Mouse (Mus musculus): ENCODE results near the gene Camk1d. TPM values are rescaled to one million over a fixed set of nuclear protein-coding genes. Genes with fewer than 3 reads are reported as not detected.

The Camk1d gene
- polyA plus RNA-seq, 1 experiment from 2014 or later = 6.7 TPM

DNA sequence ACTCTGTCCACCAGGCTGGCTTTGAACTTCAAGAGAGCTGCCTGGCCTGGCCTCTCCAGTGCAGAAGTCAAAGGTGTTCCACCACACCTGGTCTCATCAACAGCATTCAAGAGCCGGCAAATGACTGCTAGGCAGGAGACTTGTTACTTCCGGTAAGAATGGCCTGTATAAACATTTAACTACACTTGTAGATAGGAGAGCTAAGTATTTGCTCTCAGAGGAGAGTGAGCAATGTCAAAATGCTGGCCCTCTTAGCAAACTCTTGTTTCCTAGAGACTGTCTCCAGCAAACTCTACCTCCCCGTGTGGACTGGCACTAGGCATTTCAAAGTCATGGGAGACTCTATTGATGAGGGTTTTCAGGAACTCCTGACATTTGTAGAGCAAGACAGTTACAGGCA lies 56.3 kb downstream of the Camk1d start:
- no peaks in the 10 kb centered on the region for H3K27me3 ChIP-seq (ENCODE audit: control insufficient read depth, insufficient read depth, low read length)
- no peak for ATAC-seq (ENCODE audit: low FRiP score)
- no peak for DNase-seq (ENCODE audit: low spot score)
- no peak overlapping the region for H3K9ac ChIP-seq
- no peaks in the 10 kb centered on the region for H3K4me1 ChIP-seq (replicated peaks; ENCODE audit: control insufficient read depth, insufficient read depth, low read length)
- no peak overlapping the region for H3K4me2 ChIP-seq (replicated peaks)
- H3K36me3 ChIP-seq (replicated peaks; ENCODE audit: control insufficient read depth, insufficient read depth) = no peaks in the 10 kb centered on the region
- WGBS = 89% methylated on average over 3 of the region's 3 CpGs
- no peaks in the 10 kb centered on the region for H3K9me3 ChIP-seq (ENCODE audit: control insufficient read depth, low read length)
- no peak overlapping the region for H3K4me3 ChIP-seq (replicated peaks; ENCODE audit: low read length)
- no peak overlapping the region for H3K27ac ChIP-seq

DNA sequence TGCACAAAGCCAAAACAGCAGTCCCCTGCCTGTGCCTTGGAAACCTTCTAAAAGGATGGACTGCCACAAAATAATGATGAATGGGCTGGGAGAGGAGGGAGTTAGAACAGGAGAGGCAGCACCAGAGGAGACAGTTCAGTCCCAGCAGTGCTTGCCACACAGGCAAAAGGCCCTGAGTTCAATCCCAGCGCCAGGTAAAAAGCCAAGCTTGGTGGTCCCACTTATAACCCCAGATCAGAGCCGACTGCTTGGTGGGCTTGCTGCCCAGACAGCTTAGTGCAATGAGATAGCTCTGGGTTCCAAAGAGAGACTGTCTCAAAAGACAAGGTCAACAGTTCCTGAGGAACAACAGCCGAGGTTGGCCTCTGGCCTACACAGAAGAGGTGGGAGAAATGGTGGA lies 58.0 kb downstream of the Camk1d start:
- DNase-seq (ENCODE audit: low spot score) (no peak), ATAC-seq (ENCODE audit: low FRiP score) (no peak)
- Histone ChIP-seq H3K4me2 (replicated peaks) (no peak overlapping the region), H3K27ac (no peak overlapping the region), H3K9me3 (ENCODE audit: control insufficient read depth, low read length) (no peaks in the 10 kb centered on the region), H3K36me3 (replicated peaks; ENCODE audit: control insufficient read depth, insufficient read depth) (no peaks in the 10 kb centered on the region), H3K4me1 (replicated peaks; ENCODE audit: control insufficient read depth, insufficient read depth, low read length) (no peaks in the 10 kb centered on the region), H3K27me3 (ENCODE audit: control insufficient read depth, insufficient read depth, low read length) (no peaks in the 10 kb centered on the region), H3K4me3 (replicated peaks; ENCODE audit: low read length) (no peak overlapping the region), H3K9ac (no peak overlapping the region)
- WGBS = 84% methylated on average over 3 of the region's 3 CpGs

DNA sequence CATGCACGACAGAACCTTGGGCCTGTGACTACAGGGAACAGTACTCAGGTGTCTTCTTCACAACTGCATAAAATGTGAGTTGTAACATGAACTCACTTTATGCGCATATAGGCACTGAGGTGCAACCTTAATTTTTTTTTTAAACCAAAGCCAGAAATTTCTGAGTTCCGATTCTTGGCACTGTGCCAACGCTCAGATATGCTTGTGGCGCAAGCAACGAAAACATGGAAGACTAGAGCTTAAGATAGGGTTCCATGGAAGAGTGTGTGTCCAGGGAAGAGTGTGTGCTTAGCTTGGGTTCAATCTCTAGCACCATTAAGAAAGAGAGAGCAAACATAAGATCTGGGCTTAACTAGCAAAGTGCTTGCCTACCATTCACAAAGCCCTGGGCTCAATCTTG lies 62.2 kb downstream of the Camk1d start:
- 92% methylated on average over 6 of the region's 6 CpGs for WGBS
- H3K36me3 ChIP-seq (replicated peaks; ENCODE audit: control insufficient read depth, insufficient read depth) = no peaks in the 10 kb centered on the region
- no peak overlapping the region for H3K4me2 ChIP-seq (replicated peaks)
- no peak overlapping the region for H3K27ac ChIP-seq
- no peaks in the 10 kb centered on the region for H3K9me3 ChIP-seq (ENCODE audit: control insufficient read depth, low read length)
- no peak for DNase-seq (ENCODE audit: low spot score)
- H3K4me3 ChIP-seq (replicated peaks; ENCODE audit: low read length) = no peak overlapping the region
- H3K9ac ChIP-seq = no peak overlapping the region
- no peak for ATAC-seq (ENCODE audit: low FRiP score)
- H3K4me1 ChIP-seq (replicated peaks; ENCODE audit: control insufficient read depth, insufficient read depth, low read length) = no peaks in the 10 kb centered on the region
- no peaks in the 10 kb centered on the region for H3K27me3 ChIP-seq (ENCODE audit: control insufficient read depth, insufficient read depth, low read length)

DNA sequence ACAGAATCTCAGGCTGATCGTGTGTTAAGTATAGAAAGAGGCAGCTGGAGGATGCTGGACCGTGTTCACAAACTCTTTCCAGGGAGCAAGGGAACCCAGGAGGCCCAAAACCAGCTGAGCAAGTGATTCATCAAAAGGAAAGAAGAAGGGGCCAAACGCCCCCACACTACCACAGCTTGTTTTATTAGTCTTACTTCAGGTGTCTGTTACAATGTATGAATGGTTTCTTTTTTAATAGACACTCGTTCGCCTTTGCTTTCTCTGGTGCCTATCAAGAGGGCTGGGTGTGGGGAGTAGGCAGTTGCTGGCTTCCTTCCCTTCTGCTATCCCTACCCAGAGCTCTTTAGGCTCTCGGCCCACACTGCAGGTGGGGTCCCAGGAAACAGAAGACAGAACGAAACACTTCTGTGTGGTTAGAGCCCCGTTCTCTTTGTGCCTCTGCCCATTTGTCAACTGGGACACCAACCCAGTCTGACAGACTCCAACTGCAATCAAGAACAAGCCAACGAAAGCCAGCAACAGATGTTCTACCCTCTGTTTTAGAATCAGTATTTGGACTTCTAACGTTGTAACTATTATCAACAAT lies 62.9 kb downstream of the Camk1d start:
- H3K27ac ChIP-seq = no peak overlapping the region
- ATAC-seq (ENCODE audit: low FRiP score) = no peak
- H3K4me1 ChIP-seq (replicated peaks; ENCODE audit: control insufficient read depth, insufficient read depth, low read length) = no peaks in the 10 kb centered on the region
- no peaks in the 10 kb centered on the region for H3K27me3 ChIP-seq (ENCODE audit: control insufficient read depth, insufficient read depth, low read length)
- no peak overlapping the region for H3K4me3 ChIP-seq (replicated peaks; ENCODE audit: low read length)
- H3K36me3 ChIP-seq (replicated peaks; ENCODE audit: control insufficient read depth, insufficient read depth) = no peaks in the 10 kb centered on the region
- WGBS = 84% methylated on average over 10 of the region's 10 CpGs
- no peak overlapping the region for H3K9ac ChIP-seq
- DNase-seq (ENCODE audit: low spot score) = no peak
- H3K4me2 ChIP-seq (replicated peaks) = no peak overlapping the region
- no peaks in the 10 kb centered on the region for H3K9me3 ChIP-seq (ENCODE audit: control insufficient read depth, low read length)

DNA sequence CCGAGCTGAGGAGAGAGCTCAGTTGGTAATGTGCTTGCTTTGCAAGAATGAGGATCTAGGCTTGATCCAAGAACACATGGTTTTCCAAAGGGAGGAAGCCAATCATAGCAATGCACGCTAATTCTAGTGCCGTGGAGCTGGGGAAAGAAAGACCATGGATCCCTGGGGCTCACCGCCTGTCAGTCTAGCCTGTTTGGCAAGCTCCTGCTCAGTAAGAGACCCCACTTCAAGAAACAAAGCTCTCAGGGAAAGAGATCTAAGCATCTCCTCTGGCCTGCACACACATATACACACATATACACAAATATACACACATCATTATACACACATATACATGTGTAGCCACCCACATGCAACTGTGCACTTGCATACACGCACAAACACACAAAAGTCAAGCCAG lies 65.1 kb downstream of the Camk1d start:
- 76% methylated on average over 5 of the region's 5 CpGs for WGBS
- H3K4me2 ChIP-seq (replicated peaks) = no peak overlapping the region

DNA sequence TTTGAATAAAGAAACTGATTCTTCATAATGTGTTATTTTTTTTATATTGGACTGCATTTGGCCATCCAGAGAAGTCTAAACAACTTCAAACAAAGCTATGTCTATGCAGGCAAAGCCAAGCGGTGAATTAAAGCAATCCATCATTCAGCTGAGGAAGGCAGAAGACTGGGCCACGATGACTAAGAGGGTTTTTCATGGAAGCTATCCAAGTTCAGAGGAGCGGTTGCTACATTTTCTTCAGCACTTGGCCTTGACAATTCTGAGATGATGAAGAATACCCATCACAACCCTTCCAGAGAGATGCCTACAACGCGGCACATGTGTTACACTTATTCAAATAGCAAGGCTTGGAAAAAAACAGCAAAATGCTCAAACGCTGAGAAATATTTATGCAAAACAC lies 65.6 kb downstream of the Camk1d start:
- H3K9me3 ChIP-seq (ENCODE audit: control insufficient read depth, low read length) = no peaks in the 10 kb centered on the region
- no peak overlapping the region for H3K4me3 ChIP-seq (replicated peaks; ENCODE audit: low read length)
- 76% methylated on average over 6 of the region's 6 CpGs for WGBS
- no peaks in the 10 kb centered on the region for H3K36me3 ChIP-seq (replicated peaks; ENCODE audit: control insufficient read depth, insufficient read depth)
- DNase-seq (ENCODE audit: low spot score) (no peak), ATAC-seq (ENCODE audit: low FRiP score) (no peak)
- H3K27me3 ChIP-seq (ENCODE audit: control insufficient read depth, insufficient read depth, low read length) = no peaks in the 10 kb centered on the region
- no peak overlapping the region for H3K27ac ChIP-seq
- no peaks in the 10 kb centered on the region for H3K4me1 ChIP-seq (replicated peaks; ENCODE audit: control insufficient read depth, insufficient read depth, low read length)
- H3K4me2 ChIP-seq (replicated peaks) = no peak overlapping the region
- H3K9ac ChIP-seq = no peak overlapping the region

More for the DNA sequence above, 65.1 kb downstream of the Camk1d start:
- no peak overlapping the region for H3K9ac ChIP-seq
- no peak overlapping the region for H3K4me3 ChIP-seq (replicated peaks; ENCODE audit: low read length)
- no peaks in the 10 kb centered on the region for H3K36me3 ChIP-seq (replicated peaks; ENCODE audit: control insufficient read depth, insufficient read depth)
- H3K27me3 ChIP-seq (ENCODE audit: control insufficient read depth, insufficient read depth, low read length) = no peaks in the 10 kb centered on the region
- ATAC-seq (ENCODE audit: low FRiP score) (no peak), DNase-seq (ENCODE audit: low spot score) (no peak)
- H3K27ac ChIP-seq = no peak overlapping the region
- no peaks in the 10 kb centered on the region for H3K4me1 ChIP-seq (replicated peaks; ENCODE audit: control insufficient read depth, insufficient read depth, low read length)
- H3K9me3 ChIP-seq (ENCODE audit: control insufficient read depth, low read length) = no peaks in the 10 kb centered on the region

DNA sequence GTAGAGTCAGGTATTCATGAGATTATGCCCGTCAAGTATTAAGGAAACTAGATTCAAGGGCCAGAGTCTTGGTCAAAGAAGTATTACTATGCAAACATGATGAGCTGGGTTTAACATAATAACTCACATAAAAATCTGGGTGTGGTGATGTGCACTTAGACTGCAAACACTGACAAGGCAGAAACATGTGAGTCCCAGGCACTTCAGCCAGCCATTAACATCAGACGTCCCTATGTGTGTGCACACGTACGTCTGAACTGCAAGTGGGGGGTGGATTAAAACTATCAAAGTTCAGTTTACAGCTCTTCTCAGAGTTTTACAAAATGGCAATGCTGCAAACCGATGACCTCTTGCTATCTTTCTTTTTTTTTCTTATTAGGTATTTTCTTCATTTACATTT lies 68.0 kb downstream of the Camk1d start:
- H3K27me3 ChIP-seq (ENCODE audit: control insufficient read depth, insufficient read depth, low read length) = no peaks in the 10 kb centered on the region
- H3K36me3 ChIP-seq (replicated peaks; ENCODE audit: control insufficient read depth, insufficient read depth) = no peaks in the 10 kb centered on the region
- H3K9ac ChIP-seq = no peak overlapping the region
- no peaks in the 10 kb centered on the region for H3K4me1 ChIP-seq (replicated peaks; ENCODE audit: control insufficient read depth, insufficient read depth, low read length)
- whole genome bisulfite sequencing = 92% methylated on average over 5 of the region's 5 CpGs
- no peak overlapping the region for H3K4me2 ChIP-seq (replicated peaks)
- no peaks in the 10 kb centered on the region for H3K9me3 ChIP-seq (ENCODE audit: control insufficient read depth, low read length)
- DNase-seq (ENCODE audit: low spot score) (no peak), ATAC-seq (ENCODE audit: low FRiP score) (no peak)
- H3K27ac ChIP-seq = no peak overlapping the region
- no peak overlapping the region for H3K4me3 ChIP-seq (replicated peaks; ENCODE audit: low read length)

DNA sequence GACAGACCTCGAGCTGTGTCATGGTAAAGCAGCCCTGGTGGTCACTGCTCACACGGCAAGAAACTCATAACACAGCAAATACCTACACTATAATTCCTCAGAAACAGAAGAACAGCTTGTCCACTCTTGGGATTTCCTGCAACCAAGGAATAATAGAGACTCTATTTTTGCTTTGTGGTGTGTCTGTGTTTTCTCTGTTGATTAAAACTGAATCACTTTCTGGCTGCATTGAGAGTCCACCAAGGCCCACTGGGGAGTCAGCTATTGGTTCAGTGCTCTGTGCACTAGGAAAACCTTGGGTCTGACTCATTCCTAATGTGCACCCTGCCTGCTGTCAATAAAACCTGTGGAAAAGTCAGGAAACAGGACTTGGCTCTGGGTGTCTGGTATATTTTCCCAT lies 68.7 kb downstream of the Camk1d start:
- no peak overlapping the region for H3K9ac ChIP-seq
- no peaks in the 10 kb centered on the region for H3K9me3 ChIP-seq (ENCODE audit: control insufficient read depth, low read length)
- no peak overlapping the region for H3K4me2 ChIP-seq (replicated peaks)
- DNase-seq (ENCODE audit: low spot score) (no peak), ATAC-seq (ENCODE audit: low FRiP score) (no peak)
- WGBS = 75% methylated on average over 2 of the region's 2 CpGs
- no peaks in the 10 kb centered on the region for H3K27me3 ChIP-seq (ENCODE audit: control insufficient read depth, insufficient read depth, low read length)
- H3K27ac ChIP-seq = no peak overlapping the region
- no peak overlapping the region for H3K4me3 ChIP-seq (replicated peaks; ENCODE audit: low read length)
- H3K4me1 ChIP-seq (replicated peaks; ENCODE audit: control insufficient read depth, insufficient read depth, low read length) = no peaks in the 10 kb centered on the region
- H3K36me3 ChIP-seq (replicated peaks; ENCODE audit: control insufficient read depth, insufficient read depth) = no peaks in the 10 kb centered on the region

DNA sequence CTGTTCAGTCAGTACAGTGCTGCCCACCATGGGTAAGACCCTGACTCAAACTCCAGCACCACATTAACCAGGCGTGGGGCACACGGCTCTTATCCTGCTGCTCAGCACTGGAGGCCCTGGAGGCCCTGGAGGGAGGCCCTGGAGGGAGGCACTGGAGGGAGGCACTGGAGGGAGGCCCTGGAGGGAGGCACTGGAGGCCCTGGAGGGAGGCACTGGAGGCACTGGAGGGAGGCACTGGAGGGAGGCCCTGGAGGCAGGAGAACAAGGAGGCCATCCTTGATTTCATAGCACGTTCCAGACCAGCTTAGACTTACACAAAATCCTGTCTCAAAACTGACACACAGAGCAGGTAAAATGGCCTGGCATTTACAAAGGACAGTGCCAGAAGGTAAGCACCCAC lies 70.4 kb downstream of the Camk1d start:
- Histone ChIP-seq H3K4me1 (replicated peaks; ENCODE audit: control insufficient read depth, insufficient read depth, low read length) (no peaks in the 10 kb centered on the region), H3K4me2 (replicated peaks) (no peak overlapping the region), H3K36me3 (replicated peaks; ENCODE audit: control insufficient read depth, insufficient read depth) (no peaks in the 10 kb centered on the region), H3K9me3 (ENCODE audit: control insufficient read depth, low read length) (no peaks in the 10 kb centered on the region), H3K4me3 (replicated peaks; ENCODE audit: low read length) (no peak overlapping the region), H3K27ac (no peak overlapping the region), H3K9ac (no peak overlapping the region), H3K27me3 (ENCODE audit: control insufficient read depth, insufficient read depth, low read length) (no peaks in the 10 kb centered on the region)
- no peak for ATAC-seq (ENCODE audit: low FRiP score)
- 78% methylated on average over 3 of the region's 3 CpGs for WGBS
- DNase-seq (ENCODE audit: low spot score) = no peak

DNA sequence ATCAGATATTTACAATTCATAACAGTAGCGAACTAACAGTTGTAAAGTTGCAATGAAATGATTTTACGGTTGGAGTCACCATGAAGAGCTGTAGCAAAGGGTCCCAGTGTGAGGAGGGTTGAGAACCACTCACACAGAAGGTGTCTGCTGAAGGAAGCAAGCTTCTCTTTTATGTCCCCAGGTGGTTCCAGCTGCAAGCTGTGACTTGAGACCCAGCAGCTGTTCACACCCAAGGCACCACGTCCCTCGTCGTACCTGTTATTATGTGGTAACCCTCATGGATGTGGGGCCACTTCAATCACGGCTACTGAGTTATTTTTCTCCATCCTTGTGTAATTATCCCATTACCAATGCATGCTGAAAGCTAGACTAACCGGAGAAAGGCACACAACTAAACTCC lies 71.1 kb downstream of the Camk1d start:
- H3K4me1 ChIP-seq (replicated peaks; ENCODE audit: control insufficient read depth, insufficient read depth, low read length) = no peaks in the 10 kb centered on the region
- H3K4me3 ChIP-seq (replicated peaks; ENCODE audit: low read length) = no peak overlapping the region
- H3K36me3 ChIP-seq (replicated peaks; ENCODE audit: control insufficient read depth, insufficient read depth) = no peaks in the 10 kb centered on the region
- no peak overlapping the region for H3K27ac ChIP-seq
- no peaks in the 10 kb centered on the region for H3K9me3 ChIP-seq (ENCODE audit: control insufficient read depth, low read length)
- no peak overlapping the region for H3K4me2 ChIP-seq (replicated peaks)
- 86% methylated on average over 7 of the region's 7 CpGs for WGBS
- ATAC-seq (ENCODE audit: low FRiP score) (no peak), DNase-seq (ENCODE audit: low spot score) (no peak)
- no peak overlapping the region for H3K9ac ChIP-seq
- no peaks in the 10 kb centered on the region for H3K27me3 ChIP-seq (ENCODE audit: control insufficient read depth, insufficient read depth, low read length)
